Mouse (Mus musculus): ENCODE results near the gene Stpg3.

- no peak for TF ChIP-seq CTCF (IDR thresholded peaks at IDR 0.05; ENCODE audit: control insufficient read depth, insufficient read depth, low read length)
- TF ChIP-seq POLR2A (IDR thresholded peaks at IDR 0.05; ENCODE audit: borderline replicate concordance, control insufficient read depth, low read depth, low read length) = no peak
Observed at GRCm38 (mm10) chr2:25171101-25171768, 43.2 kb downstream of the Stpg3 start.
